Mouse (Mus musculus) monocyte, adult 5-6 weeks (primary cell): Measurements from ENCODE around the gene Pip5k1b. TPM values are rescaled to one million over a fixed set of nuclear protein-coding genes. Genes with fewer than 3 reads are reported as not detected.

Source experiments
- ATAC-seq: fragments of 153-309, 156-312 bp; replicated peaks from 2 replicates; pipeline ENCODE4 v1.8.0; 2017; ENCODE audit warnings: mild to moderate bottlenecking; ENCODE audit not compliant: low TSS enrichment, insufficient number of reproducible peaks, severe bottlenecking, poor library complexity, low FRiP score
- total RNA-seq: library from RNA; stranded (forward); fragments of 200-1000, 200-491, 200-594 nt; gene quantifications from 3 replicates; pipeline ENCODE4 v1.2.3, GENCODE M21; 2017

The Pip5k1b gene
- total RNA-seq, 1 experiment from 2014 or later = 5.6 TPM

DNA sequence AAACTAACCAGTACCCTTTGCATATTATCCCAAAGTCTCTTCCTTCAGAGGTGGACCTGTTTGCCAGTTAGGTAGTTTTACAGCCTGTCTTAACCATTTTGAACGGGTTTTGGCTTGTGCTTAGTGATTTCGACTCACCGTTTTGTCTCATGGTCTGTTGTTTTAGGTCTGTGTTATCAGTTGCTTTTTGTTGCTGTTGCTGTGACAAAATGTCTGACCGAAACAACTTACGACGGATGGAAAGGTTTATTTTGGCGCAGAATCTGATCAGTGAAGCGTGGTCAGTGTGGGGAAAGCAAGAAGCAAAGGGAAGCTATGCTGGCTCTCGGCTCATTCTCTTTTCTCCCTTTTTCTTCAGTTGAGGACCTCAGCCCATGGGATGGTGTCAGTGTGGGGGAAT is 7.3 kb downstream of the Pip5k1b start:
- no peak for ATAC-seq

GRCm38 (mm10) chr19:24546153-24546552 is 9.5 kb downstream of the Pip5k1b start:
- ATAC-seq = no peak

DNA sequence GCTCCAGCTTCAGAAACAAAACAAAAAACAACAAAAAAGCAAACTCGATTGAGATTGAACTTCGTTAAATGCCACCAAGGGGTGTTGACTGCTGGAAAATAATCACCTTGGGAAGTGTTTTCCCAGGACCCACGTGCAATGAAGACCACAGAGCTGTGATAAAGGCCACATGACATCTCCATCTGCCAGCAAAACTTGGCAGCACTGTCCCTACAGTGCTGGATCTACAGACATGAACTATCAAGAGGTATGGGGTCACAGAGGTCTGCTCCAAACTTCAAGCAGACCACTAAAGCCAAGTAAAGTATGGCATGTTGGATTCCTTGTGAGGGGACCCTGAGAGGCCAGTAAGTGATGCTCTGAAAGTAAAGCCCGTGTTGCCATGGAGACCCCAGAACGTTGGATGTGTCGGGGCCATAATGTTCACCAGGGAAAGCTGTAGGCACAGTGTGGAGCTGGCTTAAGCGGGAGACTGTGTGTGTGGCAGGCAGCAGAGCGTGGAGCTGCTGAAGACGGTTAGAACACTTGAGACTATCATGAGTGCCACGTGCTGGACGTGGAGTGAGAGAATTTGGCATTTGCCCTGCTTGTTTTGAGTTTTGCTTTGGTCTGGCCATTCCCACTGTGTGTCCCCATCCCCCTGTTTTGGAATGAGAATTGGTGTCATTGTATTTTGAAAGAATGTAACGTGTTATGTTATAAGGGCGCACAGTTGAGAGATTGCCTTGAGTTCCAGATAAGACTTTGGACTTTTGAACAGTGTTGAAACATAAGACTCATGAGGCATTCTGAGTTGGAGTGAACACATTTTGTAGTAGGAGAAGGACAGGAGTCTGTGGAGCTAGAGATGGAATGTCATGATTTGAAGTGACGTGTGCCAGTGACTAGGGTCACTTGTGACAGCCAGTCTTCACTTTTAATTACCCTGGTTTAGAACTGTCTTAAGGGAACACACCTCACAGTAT is 12.0 kb downstream of the Pip5k1b start:
- ATAC-seq = no peak

GRCm38 (mm10) chr19:24542293-24542675 is 13.4 kb downstream of the Pip5k1b start:
- no peak for ATAC-seq

- no peak for ATAC-seq
Measured at GRCm38 (mm10) chr19:24541669-24542292, 13.9 kb downstream of the Pip5k1b start.

DNA sequence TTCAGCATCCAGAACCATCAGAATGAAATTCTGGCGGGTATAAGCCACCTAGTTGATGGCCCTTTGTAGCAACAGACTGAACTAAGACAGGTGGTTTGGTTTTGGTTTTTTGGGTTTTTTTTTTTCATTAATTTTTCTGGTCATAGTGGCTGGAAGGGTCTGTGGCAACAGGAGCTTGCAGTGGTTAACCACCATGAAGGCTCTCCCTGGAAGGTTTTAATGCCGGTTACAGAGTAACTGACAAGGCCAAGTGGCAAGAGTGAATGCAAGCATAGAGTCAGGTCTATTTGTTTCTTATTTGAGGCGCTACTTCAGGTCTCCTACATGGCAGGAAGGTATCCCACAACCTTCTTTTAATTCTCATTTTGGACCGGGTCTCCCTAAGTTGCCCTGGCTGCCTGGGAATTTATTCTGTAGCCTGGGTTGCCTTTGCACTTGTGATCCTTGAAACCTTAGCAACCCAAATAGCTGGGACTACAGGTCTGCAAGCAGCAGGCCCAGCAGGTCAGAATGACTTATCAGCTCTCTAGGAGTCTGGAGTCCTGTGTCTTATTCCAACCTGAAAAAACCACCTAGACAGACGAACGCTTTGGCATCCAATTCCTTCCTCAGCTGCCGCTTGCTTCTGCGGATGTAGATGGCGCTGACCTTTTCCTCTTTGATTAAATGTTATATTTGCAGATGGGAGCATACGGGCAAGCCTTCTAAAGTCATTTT is 14.6 kb downstream of the Pip5k1b start:
- ATAC-seq = no peak

DNA sequence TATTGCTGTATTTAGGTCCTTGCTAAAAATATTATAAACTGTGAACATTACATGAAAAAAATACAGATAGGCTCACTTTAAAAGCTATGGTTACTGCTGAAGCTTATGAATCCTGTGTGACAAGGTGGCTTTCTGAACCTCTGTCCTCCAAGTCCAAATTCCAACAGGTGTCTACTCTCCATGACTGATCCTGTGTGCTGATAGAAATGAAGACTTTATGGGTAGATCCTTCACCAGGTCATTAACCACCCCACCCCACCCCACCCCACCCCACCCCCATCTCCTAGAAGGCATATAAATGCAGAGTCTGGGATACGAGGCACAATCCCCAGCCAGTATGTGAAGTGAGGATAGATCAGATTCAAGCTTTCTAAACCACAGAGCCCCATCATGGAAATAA is 16.6 kb downstream of the Pip5k1b start:
- no peak for ATAC-seq

- no peak for ATAC-seq
Measured at GRCm38 (mm10) chr19:24538181-24538580, 17.5 kb downstream of the Pip5k1b start.

DNA sequence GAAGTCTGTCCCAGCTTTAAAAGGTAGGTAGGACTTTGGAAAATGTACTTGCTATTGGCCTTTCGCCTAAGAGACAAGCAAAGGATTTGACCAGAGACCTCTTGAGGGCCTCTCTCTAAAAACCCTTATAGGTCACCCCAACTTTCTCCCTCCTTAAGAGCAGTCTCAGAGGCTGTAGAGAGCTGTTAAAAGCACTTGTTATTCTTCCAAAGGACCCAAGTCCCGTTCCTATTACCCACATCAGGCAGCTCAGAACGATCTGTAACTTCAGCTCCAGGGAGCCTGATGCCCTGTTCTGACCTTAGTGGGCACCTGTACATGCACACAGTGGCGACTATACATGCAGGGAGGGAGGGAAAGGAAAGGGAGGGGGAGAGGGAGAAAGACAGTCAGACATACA is 18.0 kb downstream of the Pip5k1b start:
- ATAC-seq = no peak

DNA sequence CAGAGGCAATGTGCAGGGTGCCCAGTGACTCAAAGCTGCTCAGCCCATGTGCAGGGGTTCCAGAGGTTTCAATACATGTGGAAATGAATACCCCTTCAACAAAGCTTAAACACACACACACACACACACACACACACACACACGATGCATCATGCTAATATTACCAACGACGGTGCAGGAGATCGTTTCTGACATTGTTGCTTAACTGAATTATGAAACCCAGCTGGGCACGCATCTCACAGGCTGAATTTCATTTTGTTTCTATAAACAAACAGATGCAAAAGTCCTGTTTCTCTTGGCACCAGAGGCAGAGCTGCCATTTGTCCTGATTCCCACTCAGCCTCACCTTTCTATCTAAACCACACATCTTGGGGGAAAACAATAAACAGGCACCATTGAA is 18.8 kb downstream of the Pip5k1b start:
- ATAC-seq = no peak

- no peak for ATAC-seq
Measured at GRCm38 (mm10) chr19:24536280-24536679, 19.4 kb downstream of the Pip5k1b start.

GRCm38 (mm10) chr19:24535161-24535560 is 20.5 kb downstream of the Pip5k1b start:
- no peak for ATAC-seq

DNA sequence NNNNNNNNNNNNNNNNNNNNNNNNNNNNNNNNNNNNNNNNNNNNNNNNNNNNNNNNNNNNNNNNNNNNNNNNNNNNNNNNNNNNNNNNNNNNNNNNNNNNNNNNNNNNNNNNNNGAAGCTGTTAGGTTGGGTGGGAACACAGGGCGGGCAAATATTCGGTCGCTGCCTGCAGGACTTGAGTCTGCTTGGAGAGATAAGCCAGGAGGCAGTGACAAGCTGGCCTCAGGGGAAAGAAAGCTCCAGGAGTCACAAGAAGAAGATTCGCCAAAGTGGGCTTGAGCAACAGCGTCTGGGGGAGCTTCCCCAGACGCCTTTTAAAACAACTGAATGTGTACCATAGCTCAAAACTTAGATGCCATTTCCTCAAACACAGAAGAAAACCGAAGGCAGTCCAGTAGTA is 20.9 kb downstream of the Pip5k1b start:
- ATAC-seq = no peak

DNA sequence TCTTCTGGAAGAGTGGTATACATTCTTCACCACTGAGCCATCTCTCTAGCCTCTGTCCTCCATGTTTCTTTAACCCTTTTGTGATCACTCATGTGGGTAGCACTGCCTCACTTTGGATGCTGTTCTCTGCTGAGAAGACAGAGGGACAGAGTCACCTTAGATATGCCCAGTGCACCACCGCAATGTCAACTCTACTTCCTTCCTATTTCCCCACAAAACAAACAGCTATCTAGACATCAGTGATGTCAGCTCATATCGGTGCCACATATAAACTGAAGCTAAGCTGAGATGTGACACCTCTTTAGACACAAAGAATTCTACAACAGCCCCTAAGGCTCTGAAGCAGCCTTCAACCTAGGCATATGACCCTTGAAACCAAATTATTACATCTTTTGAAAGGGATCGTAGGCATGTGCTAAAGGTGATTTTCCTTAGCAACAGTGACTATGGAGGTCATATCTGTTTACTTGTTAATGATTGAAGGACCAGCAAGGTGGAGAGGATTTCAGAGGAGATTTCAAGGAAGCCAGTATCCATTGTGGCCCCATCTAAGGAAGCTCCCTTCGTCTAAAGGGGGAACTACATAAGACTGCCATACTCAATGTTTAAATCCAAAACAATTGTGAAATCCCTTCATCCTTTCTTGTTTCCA is 26.6 kb downstream of the Pip5k1b start:
- ATAC-seq = peak; percentile 48; the same call in 1 of the 2 replicates

DNA sequence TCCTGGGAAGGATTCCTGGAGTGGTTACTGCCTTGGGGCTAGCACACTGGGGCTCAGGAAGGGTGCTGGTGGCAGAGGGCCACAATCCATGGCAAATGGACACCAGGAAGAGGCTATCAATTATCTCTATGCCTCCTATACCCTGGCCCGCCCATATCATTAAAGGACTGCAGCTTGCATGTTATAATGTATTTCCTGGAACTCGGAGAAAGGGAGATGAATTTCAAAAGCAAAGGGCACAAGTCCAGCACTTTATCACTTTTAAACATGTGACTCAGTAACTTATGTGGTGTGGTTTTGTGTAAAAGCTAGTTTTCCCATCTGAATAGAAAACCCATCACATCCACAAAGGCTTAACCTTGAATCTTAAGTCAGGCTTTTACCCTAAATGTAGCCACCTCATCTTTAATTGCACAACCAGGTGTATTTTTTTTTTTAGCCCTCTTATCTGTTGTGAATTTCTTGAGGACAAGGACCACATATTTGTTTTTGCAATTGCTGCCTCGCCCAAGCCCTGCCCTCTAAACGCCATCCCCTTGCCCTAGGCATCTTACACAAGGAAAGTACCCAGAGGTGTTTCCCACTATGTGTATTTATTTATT is 27.4 kb downstream of the Pip5k1b start:
- ATAC-seq = no peak

DNA sequence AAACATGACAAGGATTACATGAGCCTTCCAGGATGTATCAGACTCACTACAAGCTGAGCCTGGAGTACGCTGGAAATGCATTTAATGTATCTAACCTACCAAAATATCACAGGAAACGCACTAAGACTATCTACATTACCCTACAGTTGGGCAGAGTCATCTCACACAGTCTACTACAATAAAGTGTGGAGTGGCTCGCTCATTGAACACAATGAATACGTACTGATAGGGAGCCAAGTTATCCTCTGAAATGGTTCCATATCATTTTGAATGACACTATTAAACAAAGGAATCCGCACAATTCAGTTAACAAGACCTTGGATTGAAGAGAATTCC is 28.1 kb downstream of the Pip5k1b start:
- ATAC-seq = no peak

GRCm38 (mm10) chr19:24526731-24527612 is 28.7 kb downstream of the Pip5k1b start:
- ATAC-seq = peak; percentile 69
